In genomic region chr5:140827896-140828295, GRCm38 (mm10) we compare ENCODE assay signal across 7 mouse cellular contexts. TPM values are rescaled to one million over a fixed set of nuclear protein-coding genes. Genes with fewer than 3 reads are reported as not detected.
DNase-seq lines count a peak whose midpoint lies in the region; ATAC-seq and TF ChIP-seq lines count a peak whose summit lies in the region.

No protein-coding gene starts in this region.

- H3K4me1 ChIP-seq in embryonic facial prominence, embryonic 15.5 days: peaks cover 40% of the 10 kb centered on the region
- H3K4me1 ChIP-seq in forebrain, embryonic 16.5 days (replicated peaks; ENCODE audit: control insufficient read depth, insufficient read depth, low read length): peaks cover 33% of the 10 kb centered on the region
- 0 out of 2 replicates have a peak, but pooled peaks cover 3% of the 10 kb centered on the region for H3K4me1 ChIP-seq in intestine, postnatal 0 days (replicated peaks; ENCODE audit: control insufficient read depth, insufficient read depth, low read length)
- peaks cover 31% of the 10 kb centered on the region for H3K4me1 ChIP-seq in midbrain, embryonic 12.5 days

- H3K4me3 ChIP-seq in embryonic facial prominence, embryonic 15.5 days (replicated peaks): peak overlapping the region; percentile 74
- H3K4me3 ChIP-seq in forebrain, embryonic 16.5 days (replicated peaks; ENCODE audit: low read length): no peak overlapping the region
- H3K4me3 ChIP-seq in intestine, postnatal 0 days (ENCODE audit: low read depth, low read length): no peak overlapping the region
- no peak overlapping the region for H3K4me3 ChIP-seq in midbrain, embryonic 12.5 days

- no peak for DNase-seq in right cerebral cortex, postnatal 4 days
- DNase-seq in layer of hippocampus, postnatal 36 days: no peak

- peak overlapping the region; percentile 91 for H3K4me2 ChIP-seq in embryonic facial prominence, embryonic 15.5 days (replicated peaks)
- peak overlapping the region; percentile 73 for H3K4me2 ChIP-seq in forebrain, embryonic 16.5 days (ENCODE audit: low read length)
- peak overlapping the region; percentile 83 for H3K4me2 ChIP-seq in intestine, postnatal 0 days (replicated peaks; ENCODE audit: low read depth)
- peak overlapping the region; percentile 96 for H3K4me2 ChIP-seq in midbrain, embryonic 12.5 days (replicated peaks)

- peak overlapping the region; percentile 65 for H3K27ac ChIP-seq in embryonic facial prominence, embryonic 15.5 days (replicated peaks)
- H3K27ac ChIP-seq in forebrain, embryonic 16.5 days (ENCODE audit: low read length): no peak overlapping the region
- H3K27ac ChIP-seq in intestine, postnatal 0 days (ENCODE audit: low read depth, low read length): no peak overlapping the region
- H3K27ac ChIP-seq in midbrain, embryonic 12.5 days (replicated peaks): no peak overlapping the region

- ATAC-seq in embryonic facial prominence, embryonic 15.5 days (ENCODE audit: insufficient number of reproducible peaks, low FRiP score, low TSS enrichment, low read depth): no peak
- no peak for ATAC-seq in forebrain, embryonic 16.5 days
- no peak for ATAC-seq in intestine, postnatal 0 days
- no peak for ATAC-seq in midbrain, embryonic 12.5 days (ENCODE audit: low FRiP score, low read depth)
- no peak for ATAC-seq in cerebellum, adult (ENCODE audit: insufficient number of reproducible peaks, low FRiP score, low TSS enrichment)

- 43% methylated on average over 8 of the region's 8 CpGs for WGBS in embryonic facial prominence, embryonic 15.5 days
- 77% methylated on average over 8 of the region's 8 CpGs for WGBS in forebrain, embryonic 16.5 days
- WGBS in intestine, postnatal 0 days: 55% methylated on average over 8 of the region's 8 CpGs
- WGBS in midbrain, embryonic 12.5 days: 84% methylated on average over 8 of the region's 8 CpGs

- H3K36me3 ChIP-seq in embryonic facial prominence, embryonic 15.5 days: no peaks in the 10 kb centered on the region
- no peaks in the 10 kb centered on the region for H3K36me3 ChIP-seq in forebrain, embryonic 16.5 days (ENCODE audit: control insufficient read depth, insufficient read depth)
- no peaks in the 10 kb centered on the region for H3K36me3 ChIP-seq in intestine, postnatal 0 days (ENCODE audit: control insufficient read depth, insufficient read depth)
- peaks cover 8% of the 10 kb centered on the region for H3K36me3 ChIP-seq in midbrain, embryonic 12.5 days

- TF ChIP-seq CTCF in intestine, postnatal 0 days (IDR thresholded peaks at IDR 0.05; ENCODE audit: low read depth): no peak

- no peaks in the 10 kb centered on the region for H3K27me3 ChIP-seq in embryonic facial prominence, embryonic 15.5 days
- H3K27me3 ChIP-seq in forebrain, embryonic 16.5 days (replicated peaks; ENCODE audit: control insufficient read depth, insufficient read depth, low read length): no peaks in the 10 kb centered on the region
- H3K27me3 ChIP-seq in intestine, postnatal 0 days (replicated peaks; ENCODE audit: control insufficient read depth, insufficient read depth, low read length): no peaks in the 10 kb centered on the region
- no peaks in the 10 kb centered on the region for H3K27me3 ChIP-seq in midbrain, embryonic 12.5 days

- H3K9me3 ChIP-seq in embryonic facial prominence, embryonic 15.5 days (replicated peaks): no peaks in the 10 kb centered on the region
- H3K9me3 ChIP-seq in forebrain, embryonic 16.5 days (ENCODE audit: control insufficient read depth, low read length): no peaks in the 10 kb centered on the region
- H3K9me3 ChIP-seq in intestine, postnatal 0 days (ENCODE audit: control insufficient read depth): no peaks in the 10 kb centered on the region
- no peaks in the 10 kb centered on the region for H3K9me3 ChIP-seq in midbrain, embryonic 12.5 days

- no peak overlapping the region for H3K9ac ChIP-seq in embryonic facial prominence, embryonic 15.5 days
- 0 out of 2 replicates have a peak overlapping the region, but pooled peaks have one; percentile 5 for H3K9ac ChIP-seq in forebrain, embryonic 16.5 days (replicated peaks; ENCODE audit: low read depth, low read length)
- H3K9ac ChIP-seq in intestine, postnatal 0 days (ENCODE audit: low read depth, low read length): 0 out of 2 replicates have a peak overlapping the region, but pooled peaks have one; percentile 1
- no peak overlapping the region for H3K9ac ChIP-seq in midbrain, embryonic 12.5 days (replicated peaks)

RNA-seq across cellular contexts. Expression of gene Gna12, which starts 2.3 kb away (rescaled TPM):
- 24.6 and 35.3 TPM in 2 replicates for polyA plus RNA-seq in embryonic facial prominence, embryonic 15.5 days (2015; fragmentation: Nextera tagmentation; extraction: Ambion mirVana)
- polyA plus RNA-seq in forebrain, embryonic 16.5 days (2015; fragmentation: Nextera tagmentation; extraction: Ambion mirVana): 13.5 and 14.4 TPM in 2 replicates
- 13.8 and 14.4 TPM in 2 replicates for polyA plus RNA-seq in intestine, postnatal 0 days (2015; fragmentation: Nextera tagmentation; extraction: Ambion mirVana)
- polyA plus RNA-seq in midbrain, embryonic 12.5 days (2016; fragmentation: Nextera tagmentation; extraction: Ambion mirVana): 22.3 and 24.4 TPM in 2 replicates
- total RNA-seq in layer of hippocampus, postnatal 36 days (2021): 10 to 100 TPM; 94.9 to 97.7 TPM

Comparison
In these comparisons a context has a peak if more than half of its experiments do, and no peak if none do; other contexts are left out.
1. H3K9ac ChIP-seq: peak in forebrain, embryonic 16.5 days (single experiment) and intestine, postnatal 0 days (single experiment); none in embryonic facial prominence, embryonic 15.5 days (single experiment) and midbrain, embryonic 12.5 days (single experiment).
2. Peak in every context shown above with its lines, with median percentiles within 50 percentile points of each other: H3K4me2 ChIP-seq.